Mouse (Mus musculus): ENCODE results near the gene Scrn1. TPM values are rescaled to one million over a fixed set of nuclear protein-coding genes. Genes with fewer than 3 reads are reported as not detected.
A peak's percentile ranks its signal among the peaks of the same experiment; 100 is the strongest.

Gene Scrn1
- polyA plus RNA-seq, 1 experiment from 2014 or later, result 103 TPM

GRCm38 (mm10) chr6:54555816-54556215 is 10.5 kb downstream of the Scrn1 start:
- no peaks in the 10 kb centered on the region for H3K27me3 ChIP-seq (ENCODE audit: control insufficient read depth, insufficient read depth, low read length)
- no peak overlapping the region for H3K4me2 ChIP-seq (replicated peaks)
- DNase-seq (ENCODE audit: low spot score) (no peak), ATAC-seq (ENCODE audit: low FRiP score) (no peak)
- H3K4me1 ChIP-seq (replicated peaks; ENCODE audit: control insufficient read depth, insufficient read depth, low read length), result peaks cover 55% of the 10 kb centered on the region
- H3K9ac ChIP-seq, result no peak overlapping the region
- 0 out of 2 replicates have a peak overlapping the region, but pooled peaks have one; percentile 78 for H3K27ac ChIP-seq
- no peak overlapping the region for H3K4me3 ChIP-seq (replicated peaks; ENCODE audit: low read length)
- no peaks in the 10 kb centered on the region for H3K36me3 ChIP-seq (replicated peaks; ENCODE audit: control insufficient read depth, insufficient read depth)
- WGBS, result 53% methylated on average over 1 of the region's 1 CpGs
- H3K9me3 ChIP-seq (ENCODE audit: control insufficient read depth, low read length), result no peaks in the 10 kb centered on the region

GRCm38 (mm10) chr6:54554341-54555110 is 11.8 kb downstream of the Scrn1 start:
- Histone ChIP-seq H3K4me3 (replicated peaks; ENCODE audit: low read length) (no peak overlapping the region), H3K9me3 (ENCODE audit: control insufficient read depth, low read length) (no peaks in the 10 kb centered on the region)
- peak; percentile 83 for ATAC-seq (ENCODE audit: low FRiP score)

GRCm38 (mm10) chr6:54553632-54554031 is 12.7 kb downstream of the Scrn1 start:
- Histone ChIP-seq H3K4me2 (replicated peaks) (0 out of 2 replicates have a peak overlapping the region, but pooled peaks have one; percentile 11), H3K9me3 (ENCODE audit: control insufficient read depth, low read length) (no peaks in the 10 kb centered on the region), H3K4me1 (replicated peaks; ENCODE audit: control insufficient read depth, insufficient read depth, low read length) (peaks cover 67% of the 10 kb centered on the region), H3K27me3 (ENCODE audit: control insufficient read depth, insufficient read depth, low read length) (no peaks in the 10 kb centered on the region), H3K36me3 (replicated peaks; ENCODE audit: control insufficient read depth, insufficient read depth) (no peaks in the 10 kb centered on the region), H3K9ac (no peak overlapping the region), H3K27ac (peak overlapping the region; percentile 78), H3K4me3 (replicated peaks; ENCODE audit: low read length) (no peak overlapping the region)
- DNase-seq (ENCODE audit: low spot score) (no peak), ATAC-seq (ENCODE audit: low FRiP score) (no peak)
- 51% methylated on average over 2 of the region's 2 CpGs for WGBS

More at GRCm38 (mm10) chr6:54554341-54555110, 11.8 kb downstream of the Scrn1 start:
- Histone ChIP-seq H3K9ac (no peak overlapping the region), H3K4me2 (replicated peaks) (peak overlapping the region; percentile 11; the same call in 1 of the 2 replicates), H3K36me3 (replicated peaks; ENCODE audit: control insufficient read depth, insufficient read depth) (no peaks in the 10 kb centered on the region), H3K4me1 (replicated peaks; ENCODE audit: control insufficient read depth, insufficient read depth, low read length) (peaks cover 58% of the 10 kb centered on the region), H3K27me3 (ENCODE audit: control insufficient read depth, insufficient read depth, low read length) (no peaks in the 10 kb centered on the region), H3K27ac (peak overlapping the region; percentile 78)
- 10% methylated on average over 8 of the region's 8 CpGs for WGBS
- DNase-seq (ENCODE audit: low spot score), result peak; percentile 69

- Histone ChIP-seq H3K4me3 (replicated peaks; ENCODE audit: low read length) (no peak overlapping the region), H3K27ac (peak overlapping the region; percentile 78; the same call in 1 of the 2 replicates), H3K36me3 (replicated peaks; ENCODE audit: control insufficient read depth, insufficient read depth) (no peaks in the 10 kb centered on the region), H3K4me1 (replicated peaks; ENCODE audit: control insufficient read depth, insufficient read depth, low read length) (peaks cover 68% of the 10 kb centered on the region), H3K27me3 (ENCODE audit: control insufficient read depth, insufficient read depth, low read length) (no peaks in the 10 kb centered on the region), H3K9ac (no peak overlapping the region), H3K9me3 (ENCODE audit: control insufficient read depth, low read length) (no peaks in the 10 kb centered on the region), H3K4me2 (replicated peaks) (peak overlapping the region; percentile 7; the same call in 1 of the 2 replicates)
- DNase-seq (ENCODE audit: low spot score) (peak; percentile 72), ATAC-seq (ENCODE audit: low FRiP score) (peak; percentile 73; the same call in 1 of the 2 replicates)
- WGBS, result 20% methylated on average over 9 of the region's 9 CpGs
These were observed 13.4 kb downstream of the Scrn1 start for GRCm38 (mm10) chr6:54552721-54553413.

- Histone ChIP-seq H3K4me2 (replicated peaks) (no peak overlapping the region), H3K4me1 (replicated peaks; ENCODE audit: control insufficient read depth, insufficient read depth, low read length) (peaks cover 67% of the 10 kb centered on the region), H3K27ac (no peak overlapping the region), H3K36me3 (replicated peaks; ENCODE audit: control insufficient read depth, insufficient read depth) (no peaks in the 10 kb centered on the region), H3K4me3 (replicated peaks; ENCODE audit: low read length) (no peak overlapping the region), H3K9ac (no peak overlapping the region), H3K9me3 (ENCODE audit: control insufficient read depth, low read length) (no peaks in the 10 kb centered on the region), H3K27me3 (ENCODE audit: control insufficient read depth, insufficient read depth, low read length) (no peaks in the 10 kb centered on the region)
- WGBS, result 51% methylated on average over 6 of the region's 7 CpGs
- no peak for ATAC-seq (ENCODE audit: low FRiP score)
- no peak for DNase-seq (ENCODE audit: low spot score)
These were observed 15.4 kb downstream of the Scrn1 start for GRCm38 (mm10) chr6:54550801-54551323.

GRCm38 (mm10) chr6:54549311-54549710 is 17.0 kb downstream of the Scrn1 start:
- H3K9me3 ChIP-seq (ENCODE audit: control insufficient read depth, low read length), result no peaks in the 10 kb centered on the region
- H3K4me1 ChIP-seq (replicated peaks; ENCODE audit: control insufficient read depth, insufficient read depth, low read length), result peaks cover 51% of the 10 kb centered on the region
- no peak overlapping the region for H3K9ac ChIP-seq
- no peak overlapping the region for H3K4me2 ChIP-seq (replicated peaks)
- DNase-seq (ENCODE audit: low spot score) (no peak), ATAC-seq (ENCODE audit: low FRiP score) (no peak)
- no peak overlapping the region for H3K27ac ChIP-seq
- H3K36me3 ChIP-seq (replicated peaks; ENCODE audit: control insufficient read depth, insufficient read depth), result no peaks in the 10 kb centered on the region
- WGBS, result 64% methylated on average over 4 of the region's 4 CpGs
- no peak overlapping the region for H3K4me3 ChIP-seq (replicated peaks; ENCODE audit: low read length)
- H3K27me3 ChIP-seq (ENCODE audit: control insufficient read depth, insufficient read depth, low read length), result no peaks in the 10 kb centered on the region

GRCm38 (mm10) chr6:54548314-54549019 is 17.8 kb downstream of the Scrn1 start:
- Histone ChIP-seq H3K36me3 (replicated peaks; ENCODE audit: control insufficient read depth, insufficient read depth) (peaks cover 7% of the 10 kb centered on the region), H3K4me2 (replicated peaks) (no peak overlapping the region), H3K4me1 (replicated peaks; ENCODE audit: control insufficient read depth, insufficient read depth, low read length) (peaks cover 43% of the 10 kb centered on the region), H3K27me3 (ENCODE audit: control insufficient read depth, insufficient read depth, low read length) (no peaks in the 10 kb centered on the region), H3K9ac (no peak overlapping the region), H3K4me3 (replicated peaks; ENCODE audit: low read length) (no peak overlapping the region), H3K27ac (no peak overlapping the region; the same call in 1 of the 2 replicates), H3K9me3 (ENCODE audit: control insufficient read depth, low read length) (no peaks in the 10 kb centered on the region)
- 51% methylated on average over 13 of the region's 13 CpGs for WGBS
- ATAC-seq (ENCODE audit: low FRiP score) (peak; percentile 35; the same call in 1 of the 2 replicates), DNase-seq (ENCODE audit: low spot score) (no peak)

GRCm38 (mm10) chr6:54543646-54544045 is 22.6 kb downstream of the Scrn1 start:
- Histone ChIP-seq H3K27ac (no peak overlapping the region), H3K4me1 (replicated peaks; ENCODE audit: control insufficient read depth, insufficient read depth, low read length) (peaks cover 26% of the 10 kb centered on the region), H3K9ac (no peak overlapping the region), H3K9me3 (ENCODE audit: control insufficient read depth, low read length) (no peaks in the 10 kb centered on the region), H3K4me2 (replicated peaks) (no peak overlapping the region), H3K36me3 (replicated peaks; ENCODE audit: control insufficient read depth, insufficient read depth) (peaks cover 11% of the 10 kb centered on the region), H3K27me3 (ENCODE audit: control insufficient read depth, insufficient read depth, low read length) (no peaks in the 10 kb centered on the region), H3K4me3 (replicated peaks; ENCODE audit: low read length) (no peak overlapping the region)
- ATAC-seq (ENCODE audit: low FRiP score), result no peak
- no peak for DNase-seq (ENCODE audit: low spot score)
- WGBS, result 84% methylated on average over 2 of the region's 2 CpGs

- H3K9ac ChIP-seq, result no peak overlapping the region
- no peak for ATAC-seq (ENCODE audit: low FRiP score)
- no peak overlapping the region for H3K4me2 ChIP-seq (replicated peaks)
- 74% methylated on average over 7 of the region's 7 CpGs for WGBS
- H3K4me3 ChIP-seq (replicated peaks; ENCODE audit: low read length), result no peak overlapping the region
- no peak overlapping the region for H3K27ac ChIP-seq
- no peak for DNase-seq (ENCODE audit: low spot score)
- H3K36me3 ChIP-seq (replicated peaks; ENCODE audit: control insufficient read depth, insufficient read depth), result peaks cover 11% of the 10 kb centered on the region
- no peaks in the 10 kb centered on the region for H3K27me3 ChIP-seq (ENCODE audit: control insufficient read depth, insufficient read depth, low read length)
- peaks cover 20% of the 10 kb centered on the region for H3K4me1 ChIP-seq (replicated peaks; ENCODE audit: control insufficient read depth, insufficient read depth, low read length)
- H3K9me3 ChIP-seq (ENCODE audit: control insufficient read depth, low read length), result no peaks in the 10 kb centered on the region
These were observed 23.5 kb downstream of the Scrn1 start for GRCm38 (mm10) chr6:54542836-54543235.
